8 mouse cellular contexts compared by ENCODE assay signal in genomic region chr11:19986871-19987755, GRCm38 (mm10).
DNase-seq lines count a peak whose midpoint lies in the region; ATAC-seq lines count a peak whose summit lies in the region.

No protein-coding gene starts in this region.

- peak overlapping the region; percentile 23 to 74; a peak in 3 of 4 replicates for H3K27ac ChIP-seq in heart, embryonic 14.5 days (replicated peaks in 1 of 2; ENCODE audit: control insufficient read depth in 1 of 2, insufficient read depth in 1 of 2, low read depth in 2 of 2, low read length in 2 of 2)
- H3K27ac ChIP-seq in limb, embryonic 13.5 days: peak overlapping the region; percentile 72; the same call in 1 of the 2 replicates

- H3K4me2 ChIP-seq in heart, embryonic 14.5 days (ENCODE audit: low read length): peak overlapping the region; percentile 40
- peak overlapping the region; percentile 53 for H3K4me2 ChIP-seq in limb, embryonic 13.5 days (replicated peaks)

- no peaks in the 10 kb centered on the region for H3K27me3 ChIP-seq in heart, embryonic 14.5 days (ENCODE audit: control insufficient read depth, insufficient read depth, low read length)
- no peaks in the 10 kb centered on the region for H3K27me3 ChIP-seq in limb, embryonic 13.5 days

- peak overlapping the region; percentile 38 for H3K9ac ChIP-seq in heart, embryonic 14.5 days (ENCODE audit: low read length)
- H3K9ac ChIP-seq in limb, embryonic 13.5 days: no peak overlapping the region

- 47% methylated on average over 17 of the region's 17 CpGs for WGBS in heart, embryonic 14.5 days
- 7% methylated on average over 17 of the region's 17 CpGs for WGBS in limb, embryonic 13.5 days

- H3K4me1 ChIP-seq in heart, embryonic 14.5 days (ENCODE audit: control insufficient read depth in 2 of 2, insufficient read depth in 2 of 2, low read length in 2 of 2): peaks cover 33 to 64% of the 10 kb centered on the region in 2 experiments
- peaks cover 71% of the 10 kb centered on the region for H3K4me1 ChIP-seq in limb, embryonic 13.5 days

- H3K4me3 ChIP-seq in heart, embryonic 14.5 days (ENCODE audit: control insufficient read depth in 1 of 2, insufficient read depth in 1 of 2, low read depth in 1 of 2, low read length in 2 of 2): no peak overlapping the region
- H3K4me3 ChIP-seq in limb, embryonic 13.5 days: peak overlapping the region; percentile 10; the same call in 1 of the 2 replicates

- H3K36me3 ChIP-seq in heart, embryonic 14.5 days (ENCODE audit: control insufficient read depth, insufficient read depth, low read length): no peaks in the 10 kb centered on the region
- no peaks in the 10 kb centered on the region; the same call in 1 of the 2 replicates for H3K36me3 ChIP-seq in limb, embryonic 13.5 days

- ATAC-seq in heart, embryonic 14.5 days (ENCODE audit: insufficient number of reproducible peaks, insufficient read depth, low FRiP score, low read depth): no peak
- peak; percentile 17; the same call in 1 of the 2 replicates for ATAC-seq in limb, embryonic 13.5 days (ENCODE audit: low FRiP score, low read depth)

- peak; percentile 57 for DNase-seq in kidney, adult 18-20 months
- DNase-seq in kidney, adult 11 months: no peak
- peak; percentile 46 for DNase-seq in adipocyte (ENCODE audit: low spot score)
- DNase-seq in yolk sac, embryonic 10.5 days (ENCODE audit: low spot score): peak; percentile 78
- DNase-seq in left cerebral cortex, adult 18-20 months (ENCODE audit: low spot score in 2 of 2): no peak
- DNase-seq in layer of hippocampus, postnatal 14 days (ENCODE audit: low spot score in 2 of 2): no peak

- no peaks in the 10 kb centered on the region for H3K9me3 ChIP-seq in heart, embryonic 14.5 days (ENCODE audit: control insufficient read depth, low read length)
- no peaks in the 10 kb centered on the region for H3K9me3 ChIP-seq in limb, embryonic 13.5 days

Comparison
In these comparisons a context has a peak if more than half of its experiments do, and no peak if none do; other contexts are left out.
1. DNase-seq: peak in kidney, adult 18-20 months (single experiment), adipocyte (single experiment) and yolk sac, embryonic 10.5 days (single experiment); none in kidney, adult 11 months (single experiment), left cerebral cortex, adult 18-20 months (0 of 2) and layer of hippocampus, postnatal 14 days (0 of 2).